Mouse (Mus musculus) G1E (cell line): ENCODE data around the gene Rbm18.

ENCODE experiments used
- CTCF ChIP-seq: IDR thresholded peaks from 2 replicates; pipeline ENCODE4 v1.5.1; 2012; ENCODE audit warnings: low read depth, low read length, inconsistent platforms, mixed read lengths
- GATA1 ChIP-seq: IDR thresholded peaks from 2 replicates; pipeline ENCODE4 v1.6.1; 2012; ENCODE audit warnings: borderline replicate concordance, low read length, inconsistent platforms, mixed read lengths
- GATA2 ChIP-seq: IDR thresholded peaks from 2 replicates; pipeline ENCODE4 v1.6.1; 2012; ENCODE audit warnings: low read depth, low read length, inconsistent platforms, borderline replicate concordance
- POLR2AphosphoS5 ChIP-seq: IDR thresholded peaks from 2 replicates; pipeline ENCODE4 v1.6.1; 2012; ENCODE audit warnings: low read depth, low read length, inconsistent platforms; ENCODE audit not compliant: insufficient replicate concordance
- TAL1 ChIP-seq: conservative IDR thresholded peaks from 2 replicates; pipeline ENCODE4 v1.6.1; 2012; ENCODE audit warnings: low read depth, low read length, inconsistent platforms, mixed read lengths

DNA sequence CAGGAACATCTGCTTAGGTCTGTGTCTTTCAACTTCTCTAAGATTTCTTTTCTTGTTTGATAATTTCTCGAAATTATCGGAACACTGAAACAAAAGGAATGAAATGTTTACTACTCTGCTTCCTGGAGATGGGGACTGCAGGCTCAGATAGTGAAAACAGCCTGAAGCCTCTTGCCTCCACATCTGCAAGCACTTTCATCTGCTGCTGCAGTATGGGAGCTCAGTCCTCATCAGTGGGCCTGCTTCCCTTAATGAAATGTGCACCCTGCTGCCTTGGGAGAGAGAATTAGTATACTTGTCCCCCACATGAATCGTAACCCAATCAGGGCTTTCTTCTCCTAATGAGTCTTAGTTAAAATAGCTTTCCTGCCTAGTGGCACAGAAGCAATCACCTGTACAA, 7.5 kb downstream of the Rbm18 start:
- no peak for TF ChIP-seq GATA2
- TF ChIP-seq CTCF: no peak
- TF ChIP-seq GATA1: no peak
- no peak for TF ChIP-seq TAL1
- no peak for TF ChIP-seq POLR2AphosphoS5
